Mouse (Mus musculus): ENCODE measurements around the gene Kcnk15. TPM values are rescaled to one million over a fixed set of nuclear protein-coding genes. Genes with fewer than 3 reads are reported as not detected.

Kcnk15 gene
- polyA plus RNA-seq, 2 experiments, result not detected

- 0 out of 2 replicates have a peak overlapping the region, but pooled peaks have one; percentile 7 for H3K9ac ChIP-seq (ENCODE audit: low read depth, low read length, severe bottlenecking)
These were observed 27.0 kb upstream of the Kcnk15 start for GRCm38 (mm10) chr2:163826494-163826893.

DNA sequence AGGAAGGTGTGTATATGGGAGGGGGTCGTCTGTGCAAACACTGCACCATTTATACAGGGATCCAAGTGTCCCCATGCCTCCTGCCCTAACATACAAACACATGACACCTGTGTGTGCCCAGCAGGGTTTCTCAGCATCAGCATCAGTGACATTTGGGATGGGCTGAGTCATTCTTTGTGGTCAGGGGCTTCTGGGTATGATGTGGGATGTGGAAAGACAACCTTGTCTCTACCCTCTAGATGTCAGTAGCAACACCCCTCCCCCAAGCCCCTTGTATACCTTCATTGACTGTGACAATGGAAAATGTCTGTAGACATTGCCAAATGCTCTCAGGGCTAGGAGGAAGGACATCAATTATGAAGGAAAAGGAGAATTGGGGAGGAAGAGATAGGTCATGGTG, 22.3 kb upstream of the Kcnk15 start:
- no peak overlapping the region for H3K4me3 ChIP-seq (replicated peaks; ENCODE audit: low read length)
- 44% methylated on average over 1 of the region's 1 CpGs for WGBS
- H3K9me3 ChIP-seq (ENCODE audit: control insufficient read depth, low read length), result no peaks in the 10 kb centered on the region
- no peaks in the 10 kb centered on the region for H3K27me3 ChIP-seq (ENCODE audit: control insufficient read depth, insufficient read depth, low read length)
- no peak for DNase-seq (ENCODE audit: low spot score)
- no peak overlapping the region for H3K27ac ChIP-seq (replicated peaks; ENCODE audit: low read depth, low read length)
- H3K36me3 ChIP-seq (ENCODE audit: control insufficient read depth, insufficient read depth, low read length), result no peaks in the 10 kb centered on the region
- no peak for ATAC-seq (ENCODE audit: low FRiP score, low read depth)
- TF ChIP-seq POLR2A (IDR thresholded peaks at IDR 0.05; ENCODE audit: borderline replicate concordance, extremely low read depth, insufficient read depth, insufficient read length), result no peak
- H3K4me2 ChIP-seq (replicated peaks; ENCODE audit: low read depth, low read length, severe bottlenecking), result no peak overlapping the region
- H3K4me1 ChIP-seq (ENCODE audit: control insufficient read depth, insufficient read depth, low read length), result no peaks in the 10 kb centered on the region
- no peak overlapping the region for H3K9ac ChIP-seq (ENCODE audit: low read depth, low read length, severe bottlenecking)

More at GRCm38 (mm10) chr2:163826494-163826893, 27.0 kb upstream of the Kcnk15 start:
- Histone ChIP-seq H3K27ac (replicated peaks; ENCODE audit: low read depth, low read length) (no peak overlapping the region), H3K9me3 (ENCODE audit: control insufficient read depth, low read length) (no peaks in the 10 kb centered on the region), H3K4me3 (replicated peaks; ENCODE audit: low read length) (no peak overlapping the region), H3K4me1 (ENCODE audit: control insufficient read depth, insufficient read depth, low read length) (0 out of 2 replicates have a peak, but pooled peaks cover 3% of the 10 kb centered on the region), H3K27me3 (ENCODE audit: control insufficient read depth, insufficient read depth, low read length) (no peaks in the 10 kb centered on the region), H3K36me3 (ENCODE audit: control insufficient read depth, insufficient read depth, low read length) (no peaks in the 10 kb centered on the region), H3K4me2 (replicated peaks; ENCODE audit: low read depth, low read length, severe bottlenecking) (no peak overlapping the region)
- no peak for TF ChIP-seq POLR2A (IDR thresholded peaks at IDR 0.05; ENCODE audit: borderline replicate concordance, extremely low read depth, insufficient read depth, insufficient read length)
- WGBS, result 73% methylated on average over 5 of the region's 5 CpGs
- no peak for ATAC-seq (ENCODE audit: low FRiP score, low read depth)
- DNase-seq (ENCODE audit: low spot score), result no peak

DNA sequence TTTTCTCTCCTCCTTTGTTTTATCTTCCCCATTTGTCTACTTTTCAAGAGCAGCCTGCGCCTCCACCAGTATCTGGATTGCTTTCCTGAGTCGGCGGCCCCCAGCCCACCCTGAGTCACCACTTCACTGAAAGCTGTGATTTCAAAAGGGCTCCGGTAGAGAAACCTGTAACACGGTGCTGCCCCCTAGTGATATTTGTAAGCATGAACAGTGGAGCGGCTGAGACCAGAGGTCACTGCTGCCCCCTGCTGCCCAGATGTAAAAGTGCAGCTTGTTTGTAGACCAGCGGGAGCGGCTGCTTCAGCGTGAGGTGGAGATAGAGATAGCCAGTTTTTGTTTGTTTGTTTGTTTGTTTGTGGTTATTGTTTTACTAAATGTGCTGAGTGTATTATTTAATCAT, 15.4 kb upstream of the Kcnk15 start:
- no peak overlapping the region for H3K4me3 ChIP-seq (replicated peaks; ENCODE audit: low read length)
- H3K9ac ChIP-seq (ENCODE audit: low read depth, low read length, severe bottlenecking), result no peak overlapping the region
- H3K27me3 ChIP-seq (ENCODE audit: control insufficient read depth, insufficient read depth, low read length), result no peaks in the 10 kb centered on the region
- no peaks in the 10 kb centered on the region for H3K4me1 ChIP-seq (ENCODE audit: control insufficient read depth, insufficient read depth, low read length)
- no peak overlapping the region for H3K4me2 ChIP-seq (replicated peaks; ENCODE audit: low read depth, low read length, severe bottlenecking)
- no peak overlapping the region for H3K27ac ChIP-seq (replicated peaks; ENCODE audit: low read depth, low read length)
- 21% methylated on average over 9 of the region's 9 CpGs for WGBS
- no peaks in the 10 kb centered on the region for H3K36me3 ChIP-seq (ENCODE audit: control insufficient read depth, insufficient read depth, low read length)
- peak; percentile 27; the same call in 1 of the 2 replicates for TF ChIP-seq POLR2A (IDR thresholded peaks at IDR 0.05; ENCODE audit: borderline replicate concordance, extremely low read depth, insufficient read depth, insufficient read length)
- DNase-seq (ENCODE audit: low spot score) (peak; percentile 71), ATAC-seq (ENCODE audit: low FRiP score, low read depth) (peak; percentile 63; the same call in 1 of the 2 replicates)
- H3K9me3 ChIP-seq (ENCODE audit: control insufficient read depth, low read length), result no peaks in the 10 kb centered on the region

GRCm38 (mm10) chr2:163839519-163839918, 13.9 kb upstream of the Kcnk15 start:
- ATAC-seq (ENCODE audit: low FRiP score, low read depth), result no peak
- H3K9me3 ChIP-seq (ENCODE audit: control insufficient read depth, low read length), result no peaks in the 10 kb centered on the region
- no peak for TF ChIP-seq POLR2A (IDR thresholded peaks at IDR 0.05; ENCODE audit: borderline replicate concordance, extremely low read depth, insufficient read depth, insufficient read length)
- no peak overlapping the region for H3K4me3 ChIP-seq (replicated peaks; ENCODE audit: low read length)
- no peak overlapping the region for H3K4me2 ChIP-seq (replicated peaks; ENCODE audit: low read depth, low read length, severe bottlenecking)
- H3K4me1 ChIP-seq (ENCODE audit: control insufficient read depth, insufficient read depth, low read length), result no peaks in the 10 kb centered on the region
- no peaks in the 10 kb centered on the region for H3K36me3 ChIP-seq (ENCODE audit: control insufficient read depth, insufficient read depth, low read length)
- no peak for DNase-seq (ENCODE audit: low spot score)
- H3K27me3 ChIP-seq (ENCODE audit: control insufficient read depth, insufficient read depth, low read length), result no peaks in the 10 kb centered on the region
- H3K9ac ChIP-seq (ENCODE audit: low read depth, low read length, severe bottlenecking), result no peak overlapping the region
- 66% methylated on average over 6 of the region's 6 CpGs for WGBS
- no peak overlapping the region for H3K27ac ChIP-seq (replicated peaks; ENCODE audit: low read depth, low read length)

DNA sequence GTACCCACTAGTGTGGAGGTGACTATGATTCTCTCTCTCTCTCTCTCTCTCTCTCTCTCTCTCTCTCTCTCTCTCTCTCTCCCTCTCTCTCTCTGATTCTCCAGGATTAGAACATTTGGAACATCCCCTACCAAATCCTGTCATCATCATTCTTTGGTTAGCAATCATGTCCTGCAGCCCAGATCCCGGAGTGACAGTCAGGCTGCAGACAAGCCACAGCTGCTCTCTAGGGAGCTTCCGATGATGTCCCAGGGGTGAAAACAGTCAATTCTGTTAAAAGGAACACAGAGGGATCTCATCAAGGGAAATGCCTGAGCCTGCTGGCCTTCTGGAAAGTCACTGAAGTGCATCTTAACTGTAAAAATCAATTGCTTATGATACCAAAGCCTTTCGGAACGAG, 11.4 kb upstream of the Kcnk15 start:
- WGBS, result 63% methylated on average over 4 of the region's 4 CpGs
- ATAC-seq (ENCODE audit: low FRiP score, low read depth) (no peak), DNase-seq (ENCODE audit: low spot score) (no peak)
- no peaks in the 10 kb centered on the region for H3K27me3 ChIP-seq (ENCODE audit: control insufficient read depth, insufficient read depth, low read length)
- no peak overlapping the region for H3K4me3 ChIP-seq (replicated peaks; ENCODE audit: low read length)
- no peak overlapping the region for H3K27ac ChIP-seq (replicated peaks; ENCODE audit: low read depth, low read length)
- no peaks in the 10 kb centered on the region for H3K4me1 ChIP-seq (ENCODE audit: control insufficient read depth, insufficient read depth, low read length)
- no peaks in the 10 kb centered on the region for H3K36me3 ChIP-seq (ENCODE audit: control insufficient read depth, insufficient read depth, low read length)
- no peak overlapping the region for H3K4me2 ChIP-seq (replicated peaks; ENCODE audit: low read depth, low read length, severe bottlenecking)
- no peak overlapping the region for H3K9ac ChIP-seq (ENCODE audit: low read depth, low read length, severe bottlenecking)
- TF ChIP-seq POLR2A (IDR thresholded peaks at IDR 0.05; ENCODE audit: borderline replicate concordance, extremely low read depth, insufficient read depth, insufficient read length), result no peak
- H3K9me3 ChIP-seq (ENCODE audit: control insufficient read depth, low read length), result no peaks in the 10 kb centered on the region

DNA sequence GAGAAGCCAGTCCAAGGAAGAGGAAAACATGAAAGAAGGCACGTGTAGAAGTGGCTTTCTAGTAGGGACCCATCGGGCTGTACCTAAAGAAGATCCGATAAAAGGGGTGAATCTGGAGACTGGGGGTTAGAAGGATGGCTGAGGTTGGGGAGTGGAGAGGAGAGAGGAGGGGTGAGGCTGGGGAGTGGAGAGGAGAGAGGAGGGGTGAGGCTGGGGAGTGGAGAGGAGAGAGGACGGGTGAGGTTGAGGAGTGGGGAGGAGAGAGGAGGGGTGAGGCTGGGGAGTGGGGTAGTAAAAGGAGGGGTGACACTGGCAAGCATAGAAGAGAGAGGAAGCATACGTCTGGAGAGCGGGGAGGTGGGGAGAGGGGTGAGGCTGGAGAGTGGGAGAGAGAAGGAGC, 3.8 kb downstream of the Kcnk15 start:
- no peak for TF ChIP-seq POLR2A (IDR thresholded peaks at IDR 0.05; ENCODE audit: borderline replicate concordance, extremely low read depth, insufficient read depth, insufficient read length)
- Histone ChIP-seq H3K4me3 (replicated peaks; ENCODE audit: low read length) (no peak overlapping the region), H3K4me2 (replicated peaks; ENCODE audit: low read depth, low read length, severe bottlenecking) (no peak overlapping the region), H3K27ac (replicated peaks; ENCODE audit: low read depth, low read length) (no peak overlapping the region), H3K4me1 (ENCODE audit: control insufficient read depth, insufficient read depth, low read length) (no peaks in the 10 kb centered on the region), H3K9ac (ENCODE audit: low read depth, low read length, severe bottlenecking) (no peak overlapping the region), H3K27me3 (ENCODE audit: control insufficient read depth, insufficient read depth, low read length) (peaks cover 58% of the 10 kb centered on the region), H3K9me3 (ENCODE audit: control insufficient read depth, low read length) (no peaks in the 10 kb centered on the region), H3K36me3 (ENCODE audit: control insufficient read depth, insufficient read depth, low read length) (no peaks in the 10 kb centered on the region)
- DNase-seq (ENCODE audit: low spot score), result no peak
- 75% methylated on average over 6 of the region's 6 CpGs for WGBS
- no peak; the same call in 1 of the 2 replicates for ATAC-seq (ENCODE audit: low FRiP score, low read depth)

Measured in limb, embryonic 14.5 days (tissue).